Mouse (Mus musculus): ENCODE data around the gene Tcf19.

DNA sequence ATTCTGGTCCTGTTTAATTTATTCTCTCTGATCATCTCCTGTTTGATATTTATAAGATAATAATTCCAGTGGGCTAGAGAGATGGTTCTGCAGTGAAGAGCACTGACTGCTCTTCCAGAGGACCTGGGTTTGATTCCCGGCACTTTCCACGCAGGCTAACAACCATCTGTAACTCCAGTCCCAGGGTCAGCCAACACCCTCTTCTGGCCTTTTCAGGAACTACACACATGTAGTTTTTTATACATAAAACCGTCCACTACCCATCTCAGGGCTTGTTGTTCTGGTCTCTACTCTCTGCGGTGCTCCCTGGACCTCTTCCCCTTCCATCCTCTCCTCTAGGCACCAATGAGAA, 33.5 kb upstream of the Tcf19 start:
- TF ChIP-seq CTCF (IDR thresholded peaks at IDR 0.05; ENCODE audit: low read depth) (no peak), EP300 (IDR thresholded peaks at IDR 0.05; ENCODE audit: low read depth) (no peak)

All from liver, embryonic 14.5 days (tissue).